Mouse (Mus musculus) central nervous system, embryonic 14 days (tissue): ENCODE results near the gene Alg2. TPM values are rescaled to one million over a fixed set of nuclear protein-coding genes. Genes with fewer than 3 reads are reported as not detected.

Source experiments
- polyA plus RNA-seq: library from polyadenylated mRNA; depleted of rRNA; stranded (reverse); fragments of >200 nt; gene quantifications from 2 replicates; pipeline ENCODE4 v1.2.3, GENCODE M21; 2012; rRNA removed

The Alg2 gene
- 117 and 119 TPM in 2 replicates for polyA plus RNA-seq

GRCm38 (mm10) chr4:47473968-47474729 is at the start of gene Alg2, which contains the start of gene Sec61b:
Gene Alg2 (minus strand): TSS chr4:47474333.
Gene Sec61b (plus strand): TSS chr4:47474658.

Other genes starting within 250 kb of the Alg2 start
- gene Tgfbr1, start 121.1 kb downstream of the Alg2 start, polyA plus RNA-seq: 35.4 and 40.2 TPM in 2 replicates
- gene Sec61b, start 325 bp upstream of the Alg2 start, polyA plus RNA-seq: 240 and 264 TPM in 2 replicates